Mouse (Mus musculus) sigmoid colon, adult 10 weeks (tissue): ENCODE data around the gene Olfr288. TPM values are rescaled to one million over a fixed set of nuclear protein-coding genes. Genes with fewer than 3 reads are reported as not detected.

Experiments used
- polyA plus RNA-seq: library from polyadenylated mRNA; stranded (reverse); fragments of 350-450 nt; fragmentation: Illumina TruSeq; extraction: RNeasy Lipid Tissue Mini Kit (QIAGEN cat#74804); gene quantifications from one replicate; pipeline ENCODE4 v1.2.3, GENCODE M21; 2014; ENCODE audit warnings: low read depth, low replicate concordance

Olfr288 gene
- polyA plus RNA-seq = not detected

GRCm38 (mm10) chr15:98195442-98195841, at the start of gene Olfr288:
Gene Olfr288 (minus strand): TSS chr15:98195542.

GRCm38 (mm10) chr15:98234350-98234749, 39.0 kb upstream of the Olfr288 start, which contains the start of gene Olfr286:
Gene Olfr286 (minus strand): TSS chr15:98234450.

GRCm38 (mm10) chr15:98220877-98221276, 25.5 kb upstream of the Olfr288 start, which contains the start of the genes Gm44579 and Olfr287:
Gene Gm44579 (minus strand): TSS chr15:98220977.
Gene Olfr287 (minus strand): TSS chr15:98221056.

GRCm38 (mm10) chr15:98166963-98167644, 28.2 kb downstream of the Olfr288 start, which contains the start of gene Ccdc184:
Gene Ccdc184 (plus strand): TSS chr15:98167158.

GRCm38 (mm10) chr15:98165525-98165924, 29.8 kb downstream of the Olfr288 start, which contains the start of gene Asb8:
Gene Asb8 (minus strand): TSS chr15:98165625.

Other genes with a start within 250 kb of the Olfr288 start
- 6.2 TPM for gene Tmem106c, start 231.3 kb downstream of the Olfr288 start, polyA plus RNA-seq
- gene Col2a1, start 190.8 kb downstream of the Olfr288 start, polyA plus RNA-seq = not detected
- gene Pfkm, start 103.0 kb downstream of the Olfr288 start, polyA plus RNA-seq = 2.1 TPM
- 38.8 TPM for gene Senp1, start 101.8 kb downstream of the Olfr288 start, polyA plus RNA-seq
- 33.2 TPM for gene Asb8, start 29.9 kb downstream of the Olfr288 start, polyA plus RNA-seq
- gene Ccdc184, start 28.4 kb downstream of the Olfr288 start, polyA plus RNA-seq = not detected
- gene Gm44579, start 25.4 kb upstream of the Olfr288 start, polyA plus RNA-seq = not detected
- not detected for gene Olfr287, start 25.5 kb upstream of the Olfr288 start, polyA plus RNA-seq
- not detected for gene Olfr286, start 38.9 kb upstream of the Olfr288 start, polyA plus RNA-seq
- not detected for gene H1fnt, start 61.8 kb upstream of the Olfr288 start, polyA plus RNA-seq
- 0.98 TPM for gene Zfp641, start 100.6 kb upstream of the Olfr288 start, polyA plus RNA-seq
- gene Olfr285, start 121.8 kb upstream of the Olfr288 start, polyA plus RNA-seq = not detected
- not detected for gene Olfr284, start 145.4 kb upstream of the Olfr288 start, polyA plus RNA-seq
- not detected for gene Olfr283, start 185.4 kb upstream of the Olfr288 start, polyA plus RNA-seq
- gene Olfr282, start 235.7 kb upstream of the Olfr288 start, polyA plus RNA-seq = not detected